Mouse (Mus musculus) limb, embryonic 10.5 days (tissue): ENCODE data around the gene Gm6583. TPM values are rescaled to one million over a fixed set of nuclear protein-coding genes. Genes with fewer than 3 reads are reported as not detected.

ENCODE experiments used
- DNase-seq: peaks from one replicate; pipeline ENCODE4 v3.0.0-alpha.2; 2017; ENCODE audit warnings: low spot score
- H3K27ac ChIP-seq: fragments of 300-500 bp; sonication (generic); 2 replicates; pipeline ENCODE4 v1.5.1; 2016; ENCODE audit warnings: mild to moderate bottlenecking
- H3K27me3 ChIP-seq: fragments of 300-500 bp; sonication (generic); 2 replicates; pipeline ENCODE4 v1.6.1; 2016; ENCODE audit warnings: low read depth, mild to moderate bottlenecking; ENCODE audit not compliant: poor library complexity, severe bottlenecking
- H3K36me3 ChIP-seq: fragments of 300-500 bp; sonication (generic); 2 replicates; pipeline ENCODE4 v1.6.1; 2016; ENCODE audit warnings: mild to moderate bottlenecking, moderate library complexity
- H3K4me1 ChIP-seq: fragments of 300-500 bp; sonication (generic); 2 replicates; pipeline ENCODE4 v1.6.1; 2016
- H3K4me3 ChIP-seq: fragments of 300-500 bp; sonication (generic); 2 replicates; pipeline ENCODE4 v1.5.1; 2016; ENCODE audit warnings: mild to moderate bottlenecking, moderate library complexity
- H3K9me3 ChIP-seq: fragments of 300-500 bp; sonication (generic); replicated peaks from 2 replicates; pipeline ENCODE4 v1.6.1; 2016; ENCODE audit warnings: mild to moderate bottlenecking
- WGBS: fragments of 180-500 bp; shearing (Covaris S2); methylation state at CpG from one replicate; pipeline ENCODE4 v1.1.7; 2016; 5-methylcytosine and 5-hydroxymethylcytosine counted together
- polyA plus RNA-seq: library from polyadenylated mRNA; unstranded; fragments of >200 nt; fragmentation: Nextera tagmentation; extraction: Ambion mirVana; gene quantifications from 2 replicates; pipeline ENCODE4 v1.2.1, GENCODE M21; 2016

Gene Gm6583
- polyA plus RNA-seq, 1 experiment from 2014 or later = 0.14 TPM

- WGBS = 86% methylated on average over 5 of the region's 5 CpGs
- Histone ChIP-seq H3K9me3 (no peaks in the 10 kb centered on the region), H3K4me1 (peaks cover 7% of the 10 kb centered on the region), H3K36me3 (peaks cover 50% of the 10 kb centered on the region), H3K4me3 (no peak overlapping the region), H3K27me3 (no peaks in the 10 kb centered on the region), H3K27ac (no peak overlapping the region)
- no peak for DNase-seq
Measured at GRCm38 (mm10) chr5:112316468-112316867, 39.4 kb downstream of the Gm6583 start.

- WGBS = 89% methylated on average over 11 of the region's 11 CpGs
- no peak for DNase-seq
- no peaks in the 10 kb centered on the region for H3K9me3 ChIP-seq
- H3K4me3 ChIP-seq = no peak overlapping the region
- peaks cover 7% of the 10 kb centered on the region for H3K4me1 ChIP-seq
- H3K27ac ChIP-seq = no peak overlapping the region
- H3K36me3 ChIP-seq = peaks cover 81% of the 10 kb centered on the region
- no peaks in the 10 kb centered on the region for H3K27me3 ChIP-seq
Measured at GRCm38 (mm10) chr5:112313222-112313885, 42.5 kb downstream of the Gm6583 start.

GRCm38 (mm10) chr5:112305842-112306241 lies 50.0 kb downstream of the Gm6583 start:
- Histone ChIP-seq H3K4me1 (peaks cover 4% of the 10 kb centered on the region; the same call in 1 of the 2 replicates), H3K9me3 (no peaks in the 10 kb centered on the region), H3K27me3 (no peaks in the 10 kb centered on the region), H3K4me3 (no peak overlapping the region), H3K27ac (no peak overlapping the region), H3K36me3 (peaks cover 55% of the 10 kb centered on the region)
- whole genome bisulfite sequencing = 73% methylated on average over 5 of the region's 5 CpGs
- no peak for DNase-seq

Other genes starting within 250 kb of the Gm6583 start
- 0.34 and 0.46 TPM in 2 replicates for gene Cryba4, start 103.5 kb downstream of the Gm6583 start, polyA plus RNA-seq
- gene Crybb1, start 100.2 kb downstream of the Gm6583 start, polyA plus RNA-seq = not detected in 2 replicates
- gene Tpst2, start 79.3 kb downstream of the Gm6583 start, polyA plus RNA-seq = 37.5 and 38.0 TPM in 2 replicates
- gene Tfip11, start 29.7 kb downstream of the Gm6583 start, polyA plus RNA-seq = 43.5 and 44.4 TPM in 2 replicates
- gene Srrd, start 13.0 kb downstream of the Gm6583 start, polyA plus RNA-seq = 56.2 and 59.2 TPM in 2 replicates
- 38.9 and 39.1 TPM in 2 replicates for gene Hps4, start 12.9 kb downstream of the Gm6583 start, polyA plus RNA-seq
- gene Asphd2, start 38.8 kb upstream of the Gm6583 start, polyA plus RNA-seq = 22.0 and 23.6 TPM in 2 replicates
- gene Gm6588, start 93.4 kb upstream of the Gm6583 start, polyA plus RNA-seq = not detected in 2 replicates
- gene Sez6l, start 221.2 kb upstream of the Gm6583 start, polyA plus RNA-seq = 0.09 and 0.16 TPM in 2 replicates